Mouse (Mus musculus) forelimb bud, embryonic 11.5 days (tissue): ENCODE results near the gene Dmrt1.
"Not testable (repeated sequence)": the region's sequence is repeated elsewhere in the genome, so short reads cannot be mapped to it uniquely, and the experiment has no call there.

Source experiments
- DNase-seq: peaks from one replicate; pipeline ENCODE4 v3.0.0-alpha.2; 2012; ENCODE audit warnings: low read depth, low spot score

Gene Dmrt1

DNA sequence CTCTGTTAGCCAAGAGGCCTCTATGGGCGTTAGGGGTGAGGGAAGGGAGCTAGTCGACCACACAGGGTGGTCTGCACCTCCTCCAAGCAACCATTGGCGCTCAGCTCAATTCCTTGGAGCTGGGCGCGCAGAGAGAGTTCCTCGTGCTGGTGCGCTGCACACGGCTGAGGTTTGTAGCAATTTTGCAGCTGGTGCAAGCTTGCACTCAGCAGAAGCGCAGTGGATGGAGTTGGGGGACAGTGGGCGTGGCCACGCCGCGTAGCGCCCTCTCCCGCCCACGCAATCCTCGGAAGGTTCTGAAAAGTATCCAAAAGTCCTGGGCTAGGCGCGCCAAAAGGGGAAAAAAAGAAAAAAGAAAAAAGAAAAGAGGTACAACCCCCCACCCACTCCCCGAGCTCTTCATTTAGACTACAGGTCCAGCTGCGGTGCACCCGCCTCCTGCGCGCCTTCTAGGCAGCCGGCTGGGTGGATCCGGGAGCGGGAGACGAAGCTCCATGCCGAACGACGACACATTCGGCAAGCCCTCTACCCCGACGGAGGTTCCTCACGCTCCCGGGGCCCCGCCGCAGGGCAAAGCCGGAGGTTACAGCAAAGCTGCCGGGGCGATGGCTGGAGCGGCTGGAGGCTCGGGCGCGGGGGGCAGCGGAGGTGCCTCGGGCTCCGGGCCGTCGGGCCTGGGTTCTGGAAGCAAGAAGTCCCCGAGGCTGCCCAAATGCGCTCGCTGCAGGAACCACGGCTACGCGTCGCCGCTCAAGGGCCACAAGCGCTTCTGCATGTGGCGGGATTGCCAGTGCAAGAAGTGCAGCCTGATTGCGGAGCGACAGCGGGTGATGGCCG is at the start of gene Dmrt1:
Gene Dmrt1, plus strand, starts transcription at position 259 of the 837 bp plus-strand sequence.
- no peak for DNase-seq

DNA sequence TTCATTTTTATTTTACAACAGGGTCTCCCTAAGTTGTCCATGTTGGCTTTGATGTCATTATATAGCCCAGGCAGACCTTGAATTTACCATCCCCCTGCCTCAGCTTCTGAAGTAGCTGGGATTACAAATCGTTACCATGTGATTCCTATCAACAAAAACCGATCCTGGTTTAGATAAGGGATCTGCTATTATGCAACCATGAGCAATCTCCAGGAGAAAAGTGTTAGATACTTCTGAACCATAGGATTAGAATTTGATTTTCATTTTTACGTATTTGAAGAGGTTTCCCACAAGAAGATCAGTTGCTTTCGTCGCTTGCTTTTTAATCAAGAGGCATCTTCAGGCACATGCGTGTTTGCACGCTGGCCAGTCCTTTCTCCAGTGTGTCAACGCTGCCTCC is 44.7 kb upstream of the Dmrt1 start:
- no peak for DNase-seq

DNA sequence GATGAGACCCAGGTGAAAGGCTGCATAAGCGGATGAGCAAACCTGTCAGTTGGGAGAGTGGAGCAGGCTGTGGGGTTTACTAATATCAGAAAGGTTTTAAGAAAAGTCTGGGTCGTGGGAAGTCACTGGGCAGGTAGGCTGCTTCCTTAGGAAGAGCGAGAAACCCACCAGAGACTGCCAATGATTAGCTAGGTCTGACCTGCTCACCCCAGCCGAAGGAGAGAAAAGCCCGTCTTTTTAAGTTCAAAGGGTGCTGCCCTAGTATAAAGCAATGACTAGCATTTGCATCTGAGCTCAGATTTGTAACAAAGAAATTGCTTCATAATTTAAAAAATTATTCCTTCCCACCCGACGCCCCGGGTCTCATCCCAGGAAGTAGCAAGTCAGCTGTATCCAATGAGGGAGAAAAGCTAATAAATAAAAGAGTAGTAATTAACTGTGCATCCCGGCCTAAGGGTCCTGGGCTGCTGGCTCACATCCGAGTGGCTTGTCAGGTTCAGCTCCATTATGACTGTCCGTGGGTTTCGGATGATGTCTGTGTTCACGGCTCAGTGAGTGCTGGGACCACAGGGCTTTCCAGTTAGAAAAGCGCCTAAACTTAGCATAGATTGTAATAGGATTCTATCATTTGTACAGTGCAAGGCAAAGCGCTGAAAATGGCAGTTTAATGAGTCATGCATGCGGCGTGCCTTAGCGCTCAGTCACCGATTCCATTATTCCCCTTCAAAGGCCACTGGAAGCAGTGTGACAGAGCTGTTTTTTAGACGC is 43.7 kb upstream of the Dmrt1 start:
- DNase-seq = no peak

DNA sequence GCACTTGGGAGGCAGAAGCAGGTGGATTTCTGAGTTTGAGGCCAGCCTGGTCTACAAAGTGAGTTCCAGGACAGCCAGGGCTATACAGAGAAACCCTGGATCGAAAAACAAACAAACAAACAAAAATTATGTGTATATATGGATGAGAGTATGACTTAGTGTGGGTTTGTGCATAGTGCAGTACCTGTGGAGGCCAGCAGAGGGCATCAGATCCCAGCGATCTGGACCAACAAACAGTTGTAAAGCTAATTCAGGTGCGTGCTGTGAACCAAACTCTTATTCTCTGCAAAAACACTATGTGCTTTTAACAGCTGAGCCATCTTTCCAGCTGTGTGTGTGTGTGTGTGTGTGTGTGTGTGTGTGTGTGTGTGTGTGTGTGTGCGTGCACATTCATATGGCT is 29.6 kb upstream of the Dmrt1 start:
- not testable (repeated sequence) for DNase-seq

DNA sequence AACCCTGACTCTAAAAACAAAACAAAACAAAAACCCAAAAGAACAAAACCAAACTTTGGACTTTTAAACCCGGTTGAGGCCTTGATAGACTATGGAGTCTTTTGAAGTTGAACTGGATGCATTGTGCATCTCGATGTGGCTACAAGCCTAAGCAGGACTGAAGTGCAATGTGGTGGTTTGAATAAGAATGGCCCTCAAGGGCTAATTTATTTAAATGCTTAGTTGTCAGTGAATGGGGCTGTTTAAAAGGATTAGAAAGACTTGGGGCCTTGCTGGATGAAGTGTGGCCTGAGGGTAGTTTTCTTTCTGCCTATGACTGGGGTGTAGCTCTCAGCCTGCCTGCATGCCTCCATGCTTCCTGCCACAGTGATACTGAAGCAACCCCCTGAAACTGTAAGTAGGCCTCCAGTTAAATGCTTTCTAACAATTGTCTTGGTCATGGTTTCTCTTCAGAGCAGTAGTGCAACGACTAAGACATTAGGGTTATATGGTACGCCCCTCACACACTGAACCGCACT is 26.2 kb upstream of the Dmrt1 start:
- DNase-seq = no peak

- DNase-seq = no peak
These were observed 24.6 kb upstream of the Dmrt1 start for GRCm38 (mm10) chr19:25480820-25481219.

DNA sequence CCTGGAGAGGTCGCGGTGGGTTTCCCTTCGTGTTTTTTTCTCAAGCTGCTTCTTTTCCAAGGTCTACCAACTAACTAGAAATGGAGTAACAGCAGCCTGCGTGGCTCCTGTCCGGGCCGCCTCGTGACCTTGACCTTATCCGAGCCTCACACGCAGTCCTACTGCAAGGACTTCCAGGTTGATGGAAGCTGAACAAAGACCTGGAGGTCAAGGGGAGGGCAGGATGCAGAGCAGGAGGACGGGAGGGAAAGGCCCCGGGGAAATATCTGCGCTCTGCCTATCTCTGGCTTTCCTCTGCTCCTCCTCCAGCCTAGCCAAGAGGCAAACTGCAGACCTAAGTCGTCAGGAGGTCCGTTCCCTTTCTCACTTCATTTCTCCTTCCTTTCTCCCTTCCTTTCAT is 18.9 kb upstream of the Dmrt1 start:
- DNase-seq = no peak

GRCm38 (mm10) chr19:25487350-25487749 is 18.1 kb upstream of the Dmrt1 start:
- no peak for DNase-seq

DNA sequence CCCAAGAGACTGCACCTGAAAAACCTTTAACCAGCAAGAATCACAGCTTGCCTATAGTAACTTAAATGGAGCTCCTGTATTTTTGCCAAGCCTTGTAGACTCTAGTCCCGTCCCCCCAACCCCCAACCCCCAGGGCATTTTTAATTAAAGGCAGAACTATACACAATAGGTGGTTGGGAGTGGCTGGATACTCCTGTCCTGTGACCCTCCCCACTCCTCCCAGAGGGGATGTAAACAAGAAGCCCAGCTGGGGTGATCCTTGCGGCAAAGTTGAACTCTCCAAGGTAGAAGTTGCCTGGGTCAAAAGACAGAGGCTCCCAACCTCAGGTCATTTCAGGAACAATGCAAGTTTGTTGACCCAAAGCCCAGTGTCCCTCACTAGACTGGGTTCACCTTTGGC is 16.9 kb upstream of the Dmrt1 start:
- no peak for DNase-seq

GRCm38 (mm10) chr19:25489546-25489945 is 15.9 kb upstream of the Dmrt1 start:
- no peak for DNase-seq

DNA sequence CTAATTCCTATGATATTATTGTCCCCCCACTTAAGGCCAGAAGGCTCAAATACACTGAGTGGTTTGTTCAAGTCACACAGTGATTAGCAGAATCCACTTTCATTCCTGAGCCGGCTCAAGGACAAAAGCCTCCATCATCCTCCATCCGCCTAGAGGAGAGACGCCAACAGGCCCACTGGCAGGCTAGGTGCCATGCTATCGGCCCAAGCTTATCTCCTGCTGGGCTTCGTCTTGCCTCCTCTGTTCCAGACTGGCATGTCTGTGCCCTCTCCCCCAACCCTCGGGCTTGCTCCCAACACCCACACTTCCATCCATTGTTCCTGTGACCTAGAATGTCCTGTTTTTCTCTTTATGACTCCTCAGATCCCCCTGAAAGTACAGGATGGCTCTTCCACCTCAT is 8.0 kb upstream of the Dmrt1 start:
- DNase-seq = no peak

GRCm38 (mm10) chr19:25504878-25505277 is 540 bp upstream of the Dmrt1 start:
- no peak for DNase-seq

DNA sequence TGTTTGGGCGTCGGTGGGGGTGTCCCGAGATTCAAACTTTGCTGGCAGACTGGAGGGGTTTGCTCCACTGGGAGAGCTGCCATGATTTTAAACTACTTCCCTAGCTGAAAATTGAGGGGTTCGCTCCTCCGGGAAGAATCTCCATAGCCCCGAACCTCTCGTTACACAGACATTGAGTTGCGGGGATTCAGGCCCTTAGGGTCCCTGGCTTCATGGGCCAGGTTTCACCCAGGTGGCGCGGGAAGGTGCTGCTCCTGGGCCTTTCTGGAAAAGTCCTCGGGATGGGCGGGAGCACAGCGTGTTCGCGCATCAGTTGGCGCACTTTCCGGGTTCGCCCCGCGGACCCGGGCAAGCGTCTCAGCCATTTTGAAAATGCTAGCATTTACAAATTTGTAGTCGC is 1.2 kb downstream of the Dmrt1 start:
- DNase-seq = no peak

DNA sequence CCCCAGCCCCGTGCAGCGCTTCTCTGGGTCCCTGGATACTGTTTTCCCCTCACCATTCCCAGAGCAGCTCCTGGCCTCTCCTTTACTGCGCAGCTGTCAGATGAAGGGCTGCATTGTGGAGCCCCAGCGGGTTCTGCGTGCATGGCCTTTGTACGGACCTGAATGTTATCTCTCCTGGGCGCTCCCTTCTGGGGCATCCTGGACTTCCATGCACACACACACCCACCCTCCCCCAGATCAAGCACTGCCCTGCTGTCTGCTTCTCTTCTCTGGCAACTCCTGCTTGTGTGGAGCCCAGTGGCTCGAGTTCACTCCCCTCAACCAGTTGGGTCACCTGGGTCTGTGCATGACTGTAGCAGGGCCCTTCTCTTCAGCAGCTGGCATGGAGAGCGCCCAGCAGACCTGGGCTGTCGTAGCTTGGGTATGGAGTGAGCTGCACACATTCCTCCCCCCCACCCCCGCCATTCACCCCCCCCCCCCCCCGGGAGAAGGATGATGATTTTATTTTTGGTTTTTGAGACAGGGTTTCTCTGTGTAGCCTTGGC is 9.6 kb downstream of the Dmrt1 start:
- no peak for DNase-seq

- no peak for DNase-seq
These were observed 18.7 kb downstream of the Dmrt1 start for GRCm38 (mm10) chr19:25524156-25524555.

DNA sequence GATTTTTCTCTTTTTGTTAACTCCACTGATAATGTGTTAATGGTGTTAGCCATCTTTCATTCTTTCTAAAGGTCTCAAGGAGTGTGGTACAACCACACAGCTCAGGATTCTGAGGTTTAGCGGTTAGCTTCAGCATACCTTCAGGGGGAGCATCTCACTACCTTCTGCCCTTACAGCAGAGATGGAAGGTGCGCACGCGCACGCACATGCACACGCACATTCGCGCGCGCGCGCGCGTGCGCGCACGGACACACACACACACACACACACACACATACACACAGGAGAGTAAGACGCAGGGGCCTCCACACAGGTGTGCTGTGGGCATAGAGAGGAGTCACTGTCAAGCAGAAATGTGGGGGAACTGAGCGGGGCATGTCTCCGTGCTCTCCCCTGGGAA is 20.3 kb downstream of the Dmrt1 start:
- DNase-seq = no peak

DNA sequence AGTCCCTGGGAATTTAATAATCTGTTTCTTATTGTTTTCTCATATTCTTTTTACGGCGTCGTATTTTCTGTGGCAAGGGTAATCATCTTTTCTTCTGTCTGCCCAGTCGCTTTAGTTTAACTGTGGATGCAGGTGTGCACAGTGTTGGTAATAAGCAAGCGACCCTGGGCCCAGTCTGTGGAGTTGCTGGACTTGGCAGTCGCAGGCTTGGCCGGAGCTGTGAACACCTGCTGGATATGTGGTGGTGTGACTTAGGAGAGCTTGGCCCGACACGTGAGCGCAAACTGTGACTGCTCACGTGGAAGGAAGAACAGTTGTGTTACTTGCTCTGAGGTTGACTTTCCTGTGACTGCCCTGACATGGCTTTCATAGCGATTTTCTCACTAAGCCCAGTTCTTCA is 24.3 kb downstream of the Dmrt1 start:
- DNase-seq = no peak

GRCm38 (mm10) chr19:25545714-25546340 is 40.4 kb downstream of the Dmrt1 start:
- DNase-seq = peak; percentile 79

GRCm38 (mm10) chr19:25547086-25547643 is 41.7 kb downstream of the Dmrt1 start:
- no peak for DNase-seq

- no peak for DNase-seq
These were observed 44.9 kb downstream of the Dmrt1 start for GRCm38 (mm10) chr19:25550346-25550745.

DNA sequence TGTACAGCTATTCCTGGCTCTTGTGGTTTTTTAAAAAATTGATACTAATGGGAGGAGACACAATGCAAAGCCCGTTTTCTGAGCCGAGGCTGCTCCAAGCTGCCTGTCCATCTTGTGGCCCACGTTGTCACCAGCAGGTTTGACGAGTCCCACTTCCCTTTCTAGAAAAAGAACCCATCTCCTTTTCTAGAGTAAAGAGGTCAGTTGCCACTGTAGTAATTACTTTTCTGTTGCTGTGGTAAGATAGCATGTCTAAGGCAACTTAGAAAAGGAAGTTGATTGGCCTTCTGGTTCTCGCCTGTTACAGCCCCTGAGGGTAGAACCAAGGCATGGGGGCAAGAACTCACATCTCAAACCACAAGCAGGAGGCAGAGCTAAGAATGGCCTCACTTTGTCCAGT is 45.6 kb downstream of the Dmrt1 start:
- no peak for DNase-seq

DNA sequence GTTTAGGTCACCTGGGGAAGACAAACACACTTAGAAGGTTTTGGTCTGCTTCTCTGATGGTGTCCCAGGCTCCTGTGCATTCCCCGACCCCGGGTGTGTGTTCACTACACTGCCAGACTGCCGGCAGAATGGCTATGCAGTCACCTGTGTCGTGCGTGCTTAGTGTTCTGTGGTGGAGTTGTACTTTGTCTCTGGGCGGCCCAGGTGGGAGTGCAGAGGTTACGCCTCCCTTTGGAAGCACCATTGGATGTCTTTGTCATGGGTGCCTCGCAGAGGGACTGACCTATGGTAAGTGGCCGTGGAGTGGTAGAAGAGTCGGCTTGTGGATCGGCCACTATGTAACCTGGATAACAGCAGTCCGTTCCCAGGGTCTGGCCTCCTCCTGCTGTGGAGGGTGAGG is 59.0 kb downstream of the Dmrt1 start:
- DNase-seq = no peak
